Mouse (Mus musculus) layer of hippocampus, postnatal 25 days (tissue): ENCODE measurements around the gene Gal3st1. TPM values are rescaled to one million over a fixed set of nuclear protein-coding genes. Genes with fewer than 3 reads are reported as not detected.
"Not testable (repeated sequence)": the region's sequence is repeated elsewhere in the genome, so short reads cannot be mapped to it uniquely, and the experiment has no call there.

Experiments used
- DNase-seq, 2 experiments: peaks; one replicate each; pipeline ENCODE4 v3.0.0; 2022; ENCODE audit warnings: mixed read lengths in 2 of 2, low spot score in 1 of 2; ENCODE audit errors: extremely low spot score in 1 of 2
- total RNA-seq, 2 experiments: library from RNA; stranded (reverse); gene quantifications; 2 replicates each; pipeline ENCODE4 v1.2.3; 2021

Gal3st1 gene
- total RNA-seq, 2 experiments from 2014 or later = 22.4 to 22.8 TPM

DNA sequence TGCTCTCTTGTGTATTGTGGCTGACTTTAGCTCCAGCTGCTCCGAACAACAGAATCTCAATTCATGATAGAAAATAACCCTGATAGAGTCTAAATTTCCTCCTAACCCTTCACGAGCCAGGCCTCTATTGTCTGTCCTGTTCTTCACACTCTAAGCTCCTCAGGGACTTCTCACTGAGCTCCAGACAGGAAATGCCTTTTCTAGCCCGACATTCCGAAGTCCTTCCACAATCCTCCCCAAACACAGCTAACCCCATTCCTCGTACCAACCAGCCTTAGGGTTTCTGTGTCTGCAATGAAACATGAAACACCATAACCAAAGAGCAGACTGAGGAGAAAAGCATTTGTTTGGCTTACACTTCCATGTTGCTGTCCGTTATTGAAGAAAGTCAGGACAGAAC is 1.9 kb upstream of the Gal3st1 start:
- DNase-seq = no peak

DNA sequence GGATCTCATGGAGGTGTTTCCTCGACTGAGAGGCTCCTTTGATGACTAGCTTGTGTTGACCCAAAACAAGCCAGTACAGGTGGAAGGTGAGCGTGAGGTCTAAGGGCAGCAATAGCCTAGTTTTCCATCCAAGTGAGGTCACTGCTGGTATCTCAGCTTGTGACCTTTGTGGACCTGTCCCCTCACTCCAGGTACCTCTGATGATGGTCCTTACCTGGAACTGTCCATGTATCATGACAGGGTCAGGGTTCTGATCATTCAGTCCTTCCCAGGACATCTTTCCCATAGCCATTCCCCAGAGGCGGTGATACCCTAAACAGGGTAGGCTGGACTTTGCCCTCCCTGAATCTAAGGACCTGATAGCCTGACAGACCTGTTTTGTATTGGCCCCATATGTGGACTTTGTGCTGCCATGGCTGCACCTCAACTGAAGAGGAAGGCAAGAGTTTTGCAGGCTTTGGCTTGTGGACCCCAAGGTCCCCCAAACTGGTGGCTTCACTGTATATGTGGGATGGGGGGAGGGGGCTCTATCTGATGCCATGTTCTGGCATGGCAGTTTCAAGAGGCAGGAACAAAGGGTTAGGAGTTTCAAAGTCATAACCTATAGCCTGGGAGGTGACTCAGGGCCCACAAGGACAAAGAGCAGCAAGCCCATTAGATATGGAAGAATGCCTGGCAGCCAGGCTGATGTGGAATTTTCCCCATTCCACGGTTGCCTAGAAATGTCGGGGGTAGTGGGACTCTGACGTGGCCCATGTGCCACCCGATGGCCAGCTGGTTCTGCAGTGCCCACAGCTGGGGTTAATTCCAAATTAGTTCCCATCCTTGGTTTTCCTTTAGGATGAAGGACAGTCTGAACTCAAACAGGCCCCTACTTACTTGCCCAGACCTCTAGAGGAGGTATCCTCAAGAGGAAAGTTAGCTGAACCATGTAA is 894 bp upstream of the Gal3st1 start:
- DNase-seq = no peak

DNA sequence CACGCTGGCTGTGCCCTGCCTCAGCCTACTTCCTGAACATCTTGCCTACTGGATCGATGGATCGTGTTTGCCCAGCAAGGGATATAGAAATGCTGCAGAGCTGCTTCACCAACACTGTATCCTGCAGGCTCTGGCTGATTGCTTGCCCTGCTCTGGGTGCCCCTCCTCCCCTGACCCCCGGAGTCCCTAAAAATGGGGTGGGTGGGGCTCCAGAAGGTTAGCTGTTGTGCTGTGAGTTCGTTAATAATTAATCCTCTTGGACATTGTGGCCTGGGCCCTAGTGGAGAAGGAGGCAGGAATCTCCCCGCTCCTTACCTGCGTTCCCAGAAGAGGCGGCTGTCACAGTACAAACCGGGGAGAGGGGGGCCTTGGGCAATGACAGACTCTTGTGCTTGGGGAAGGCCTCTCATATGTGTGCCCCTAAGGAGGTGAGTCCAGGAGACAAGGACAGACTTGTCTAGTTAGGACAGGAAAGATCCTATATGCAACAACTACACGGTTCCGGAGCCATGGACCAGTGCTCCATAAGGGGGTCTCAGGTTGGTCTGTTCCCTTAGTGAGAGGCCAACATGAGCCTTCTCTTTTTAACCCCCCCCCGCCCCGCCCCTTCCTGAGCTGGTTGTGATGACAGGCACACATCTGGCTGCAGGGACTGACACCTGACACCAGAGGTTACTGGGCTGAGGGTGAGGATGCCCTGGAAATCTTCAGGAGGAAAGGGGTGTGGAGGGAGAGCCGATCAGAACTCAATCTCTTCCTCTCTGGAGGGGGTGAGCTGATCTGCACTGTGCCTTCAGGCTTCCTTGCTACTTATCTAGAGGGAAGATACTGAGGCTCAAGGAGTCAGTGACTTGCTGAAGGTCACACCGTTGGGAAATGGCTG is 668 bp downstream of the Gal3st1 start:
- no peak for DNase-seq

DNA sequence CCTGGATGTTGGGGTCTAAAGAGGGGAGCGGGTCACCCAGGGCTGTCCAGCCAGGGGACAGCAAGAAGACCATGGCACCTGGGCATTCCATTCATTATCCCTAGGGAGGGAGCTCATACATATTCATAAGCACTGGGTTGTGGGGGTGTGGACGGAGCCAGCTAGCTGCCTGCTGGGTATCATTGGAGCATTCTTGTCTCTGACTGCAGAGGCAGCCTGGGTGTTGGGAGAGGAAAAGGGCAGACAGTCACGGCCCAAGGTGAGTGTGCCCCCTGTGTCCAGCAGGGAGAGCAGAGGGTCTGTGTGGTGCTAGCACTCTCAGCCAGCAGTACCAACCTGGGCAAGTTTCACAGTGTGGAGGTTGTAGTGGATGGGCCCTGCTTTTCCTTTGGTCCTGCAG is 6.3 kb downstream of the Gal3st1 start:
- no peak for DNase-seq

DNA sequence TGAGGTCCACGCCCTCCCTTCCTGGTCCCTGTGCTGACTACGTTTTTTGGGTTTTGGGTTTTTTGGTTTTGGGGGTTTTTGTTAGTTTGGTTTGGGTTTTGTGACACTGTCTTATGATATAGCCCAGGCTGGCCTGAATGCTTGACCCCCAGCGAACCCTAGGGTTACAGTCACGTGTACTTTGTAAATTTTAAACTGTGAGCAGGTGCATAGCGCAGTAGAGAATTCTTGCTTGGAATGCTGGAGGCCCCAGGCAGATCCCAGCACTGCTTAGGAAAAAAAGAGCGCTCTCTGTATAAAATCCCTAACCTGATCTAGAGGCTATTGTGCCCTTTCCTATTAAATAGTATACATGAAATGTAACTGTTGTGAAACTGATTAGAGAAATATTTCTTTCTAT is 9.7 kb downstream of the Gal3st1 start:
- no peak for DNase-seq

DNA sequence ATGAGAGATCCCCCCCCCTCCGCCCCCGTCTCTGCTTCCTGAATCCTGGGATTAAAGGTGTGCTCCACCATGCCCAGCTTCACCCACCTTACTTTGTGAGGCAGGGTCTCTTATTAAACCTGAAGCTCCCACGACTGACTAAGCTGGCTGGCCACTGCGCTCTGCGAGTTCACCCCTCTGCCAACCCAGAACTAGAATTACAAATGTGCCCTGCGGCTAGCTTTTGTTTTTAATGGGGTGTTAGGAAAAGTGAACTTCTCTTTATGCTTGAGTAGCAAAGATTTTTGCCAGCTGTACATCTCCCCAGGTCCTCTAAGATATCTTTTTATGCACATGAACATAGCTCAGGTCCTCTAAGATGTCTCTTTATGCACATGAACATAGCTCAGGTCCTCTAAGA is 10.5 kb downstream of the Gal3st1 start:
- no peak for DNase-seq

DNA sequence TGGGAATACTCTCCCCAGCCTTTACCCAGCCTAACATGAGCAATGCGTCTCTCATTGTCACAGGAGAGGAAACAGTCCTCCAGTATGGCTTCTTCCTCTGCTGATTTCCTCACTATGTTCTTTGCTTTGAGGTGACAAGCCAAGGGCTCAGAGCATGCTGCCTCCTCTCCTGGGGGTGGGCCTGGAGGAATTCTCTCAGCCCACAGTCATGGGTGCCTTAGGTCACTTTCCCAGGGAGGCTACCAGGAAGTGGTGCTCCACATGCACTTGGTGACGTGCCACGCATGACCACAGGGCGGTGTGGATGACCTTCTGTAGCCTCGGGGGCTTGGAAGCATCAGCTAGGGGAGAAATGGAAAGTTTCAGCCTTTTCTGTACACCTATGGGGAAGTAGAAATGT is 12.1 kb downstream of the Gal3st1 start:
- no peak for DNase-seq

DNA sequence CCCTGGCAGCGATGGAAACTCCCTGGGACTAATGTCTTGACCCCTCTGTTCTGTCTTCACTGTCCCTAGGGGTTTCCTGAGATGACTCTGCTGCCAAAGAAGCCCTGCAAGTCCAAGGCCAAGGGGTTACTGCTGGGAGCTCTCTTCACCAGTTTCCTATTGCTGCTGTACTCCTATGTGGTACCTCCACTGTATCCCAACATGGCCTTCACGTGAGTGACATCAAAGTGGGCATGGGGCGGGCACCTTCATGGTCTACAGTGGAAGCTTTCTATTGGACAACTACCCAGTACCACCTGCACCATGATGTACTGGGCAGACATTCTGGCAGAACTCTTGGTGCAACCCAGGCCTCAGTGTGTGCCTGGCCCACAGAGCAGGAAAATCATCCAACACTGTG is 13.4 kb downstream of the Gal3st1 start:
- DNase-seq = no peak

DNA sequence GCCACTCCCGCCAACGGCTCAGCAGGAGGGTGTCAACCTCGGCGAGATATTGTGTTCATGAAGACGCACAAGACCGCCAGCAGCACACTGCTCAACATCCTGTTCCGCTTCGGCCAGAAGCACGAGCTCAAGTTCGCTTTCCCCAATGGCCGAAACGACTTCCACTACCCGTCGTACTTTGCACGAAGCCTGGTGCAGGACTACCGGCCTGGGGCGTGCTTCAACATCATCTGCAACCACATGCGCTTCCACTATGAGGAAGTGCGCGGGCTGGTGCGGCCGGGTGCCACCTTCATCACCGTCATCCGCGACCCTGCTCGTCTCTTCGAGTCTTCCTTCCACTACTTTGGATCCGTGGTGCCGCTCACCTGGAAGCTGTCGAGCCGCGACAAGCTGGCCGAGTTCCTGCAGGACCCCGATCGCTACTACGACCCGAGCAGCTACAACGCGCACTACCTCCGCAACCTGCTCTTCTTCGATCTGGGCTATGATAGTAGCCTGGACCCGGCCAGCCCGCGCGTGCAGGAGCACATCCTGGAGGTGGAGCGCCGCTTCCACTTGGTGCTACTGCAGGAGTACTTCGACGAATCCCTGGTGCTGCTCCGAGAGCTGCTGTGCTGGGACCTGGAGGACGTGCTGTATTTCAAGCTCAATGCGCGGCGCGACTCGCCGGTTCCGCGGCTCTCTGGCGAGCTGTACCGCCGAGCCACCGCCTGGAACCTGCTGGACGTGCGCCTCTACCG is 14.7 kb downstream of the Gal3st1 start:
- DNase-seq = no peak

DNA sequence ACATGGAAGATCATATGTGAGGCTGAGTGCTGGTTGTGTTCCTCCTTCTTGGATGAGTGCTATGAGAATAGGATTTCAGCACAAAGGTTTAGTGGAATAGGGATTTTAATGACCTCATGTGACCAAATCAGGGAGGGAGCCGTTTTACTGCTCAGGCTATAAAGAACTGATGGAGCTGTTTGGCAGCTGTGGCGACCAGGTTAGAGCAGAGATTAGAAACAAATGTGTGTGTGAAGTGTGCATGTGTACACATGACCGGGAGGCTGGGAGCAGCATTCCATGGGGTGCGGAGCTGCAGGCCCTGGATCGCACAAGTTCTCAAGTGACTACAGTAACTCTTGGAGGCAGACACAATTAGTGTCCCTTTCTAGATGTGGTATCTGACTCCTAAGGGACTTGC is 16.1 kb downstream of the Gal3st1 start:
- DNase-seq = no peak

DNA sequence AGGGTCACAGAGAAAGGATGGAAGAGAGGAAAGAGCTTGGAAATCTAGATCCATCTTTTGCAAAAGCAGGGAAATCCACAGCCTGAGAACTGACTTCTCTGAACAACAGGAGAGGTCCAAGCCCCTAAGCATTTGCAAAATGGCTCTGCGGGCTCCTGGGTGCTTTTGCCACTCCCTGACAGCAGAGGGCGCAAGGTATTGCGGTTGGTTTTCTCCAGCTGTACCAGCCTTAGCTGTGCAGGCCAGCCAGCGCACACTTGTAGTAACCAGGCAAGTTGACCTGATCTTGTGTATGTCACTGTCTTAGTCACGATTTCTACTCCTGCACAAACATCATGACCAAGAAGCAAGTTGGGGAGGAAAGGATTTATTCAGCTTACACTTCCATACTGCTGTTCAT is 18.2 kb downstream of the Gal3st1 start:
- DNase-seq = peak; percentile 59 to 83

DNA sequence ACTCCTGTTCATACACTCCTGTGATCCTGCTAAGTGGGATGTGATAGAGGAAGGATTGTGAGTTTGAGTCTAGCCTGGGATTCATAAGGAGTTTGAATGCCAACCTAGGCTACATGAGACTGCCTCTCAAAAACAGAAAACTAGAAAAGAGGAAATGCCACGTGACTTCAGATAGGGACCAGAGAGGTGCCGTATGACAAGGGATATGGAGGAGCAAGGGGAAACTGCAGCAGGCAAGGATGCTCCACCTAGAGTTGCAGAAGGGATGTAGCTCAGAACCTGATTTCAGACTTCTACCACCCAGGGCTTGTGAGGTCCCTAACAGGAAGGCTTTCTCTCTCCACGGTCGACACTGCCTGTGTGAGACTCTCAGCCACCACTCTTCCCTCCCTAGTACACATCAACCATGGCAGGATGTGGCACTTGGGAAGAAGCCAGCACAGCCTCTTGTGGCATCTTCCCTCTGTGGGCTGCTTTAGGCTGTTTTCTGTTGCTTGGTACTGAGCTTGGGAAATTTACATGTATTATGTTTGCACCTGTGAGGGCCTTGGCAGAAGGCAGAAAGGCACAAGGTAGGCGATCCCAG is 21.9 kb downstream of the Gal3st1 start:
- no peak for DNase-seq

DNA sequence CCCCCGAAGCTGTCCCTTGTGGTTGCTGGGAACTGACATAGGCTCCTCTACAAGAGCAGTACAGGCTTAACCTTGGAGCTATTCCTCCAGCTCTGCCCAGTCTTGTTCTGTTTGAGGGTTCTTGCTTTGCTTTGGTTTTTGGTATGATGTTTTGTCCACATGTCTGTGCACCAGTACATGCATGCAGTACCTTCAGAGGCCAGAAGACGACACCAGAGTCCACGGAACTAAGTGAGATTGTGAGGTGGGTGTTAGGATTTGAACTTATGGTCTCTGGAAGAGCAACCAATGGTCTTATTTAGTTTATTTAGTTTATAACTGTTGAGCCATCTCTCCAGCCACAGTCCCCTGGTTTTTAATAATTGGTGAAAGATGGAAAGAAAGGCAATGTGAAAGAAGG is 23.0 kb downstream of the Gal3st1 start:
- no peak for DNase-seq

DNA sequence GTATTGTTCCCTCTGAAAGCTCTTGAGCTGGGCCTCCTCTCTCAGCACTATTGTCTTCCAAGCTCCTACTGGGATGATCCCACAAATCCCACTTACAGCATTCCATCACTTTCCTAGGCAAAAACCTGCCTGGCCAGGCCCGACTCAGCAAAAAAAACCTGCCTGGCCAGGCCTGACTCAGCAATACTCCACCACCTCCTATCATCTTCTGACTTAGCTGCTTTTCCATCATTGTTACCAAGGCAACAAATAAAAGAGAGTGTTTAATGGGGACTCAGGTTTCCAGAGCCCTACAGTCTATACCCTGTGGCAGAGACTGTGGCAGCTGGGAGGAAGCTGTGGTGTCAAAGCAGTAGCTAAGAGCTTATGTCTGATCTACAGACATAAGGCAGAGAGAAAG is 29.2 kb downstream of the Gal3st1 start:
- no peak for DNase-seq

DNA sequence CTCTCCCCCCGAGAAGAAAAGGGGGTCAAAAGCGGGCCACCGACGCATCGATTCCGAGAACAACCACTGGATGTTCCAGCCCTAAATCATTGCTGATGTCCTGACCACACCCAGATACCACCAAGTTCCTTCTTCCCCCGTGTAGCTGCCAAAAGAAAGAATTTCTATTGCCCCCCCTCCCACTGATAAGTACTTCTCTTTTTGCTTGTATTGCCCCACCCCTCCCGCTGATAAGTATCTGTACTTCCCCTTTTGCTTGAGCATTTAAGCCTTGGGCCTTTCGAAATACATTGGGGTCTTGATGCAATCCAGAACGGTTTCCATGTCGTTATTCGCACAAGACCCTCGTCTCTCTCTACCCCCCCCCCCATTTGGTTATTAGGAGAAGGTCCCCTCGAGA is 32.4 kb downstream of the Gal3st1 start:
- DNase-seq = not testable (repeated sequence)

DNA sequence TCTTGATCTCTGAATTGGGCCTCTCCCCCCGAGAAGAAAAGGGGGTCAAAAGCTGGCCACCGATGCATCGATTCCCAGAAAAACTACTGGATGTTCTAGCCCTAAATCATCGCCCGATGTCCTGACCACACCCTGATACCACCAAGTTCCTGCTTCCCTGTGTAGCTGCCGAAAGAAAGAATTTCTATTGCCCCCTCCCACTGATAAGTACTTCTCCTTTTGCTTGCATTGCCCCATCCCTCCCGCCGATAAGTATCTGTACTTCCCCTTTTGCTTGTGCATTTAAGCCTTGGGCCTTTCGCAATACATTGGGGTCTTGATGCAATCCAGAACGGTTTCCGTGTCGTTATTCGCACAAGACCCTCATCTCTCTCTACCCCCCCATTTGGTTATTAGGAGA is 38.7 kb downstream of the Gal3st1 start:
- not testable (repeated sequence) for DNase-seq

DNA sequence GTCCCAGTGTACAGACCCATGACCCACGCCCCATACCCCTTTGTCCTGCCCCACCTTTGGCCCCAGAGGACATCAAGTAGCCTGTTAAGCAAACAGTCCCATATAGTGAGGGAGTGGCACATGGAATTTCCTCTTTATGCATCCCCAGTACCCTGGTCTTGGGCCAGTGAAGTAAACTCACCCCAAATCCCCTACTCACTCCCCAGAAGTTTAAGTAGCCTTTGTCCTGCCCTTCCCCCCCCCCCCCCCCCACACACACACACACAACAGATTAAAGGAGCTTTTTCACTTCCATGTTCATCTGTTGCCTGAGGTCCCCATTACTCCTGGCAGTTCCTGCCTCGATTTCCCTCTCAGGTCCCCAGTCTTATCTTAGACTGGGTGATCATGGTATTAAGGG is 39.9 kb downstream of the Gal3st1 start:
- DNase-seq = no peak

DNA sequence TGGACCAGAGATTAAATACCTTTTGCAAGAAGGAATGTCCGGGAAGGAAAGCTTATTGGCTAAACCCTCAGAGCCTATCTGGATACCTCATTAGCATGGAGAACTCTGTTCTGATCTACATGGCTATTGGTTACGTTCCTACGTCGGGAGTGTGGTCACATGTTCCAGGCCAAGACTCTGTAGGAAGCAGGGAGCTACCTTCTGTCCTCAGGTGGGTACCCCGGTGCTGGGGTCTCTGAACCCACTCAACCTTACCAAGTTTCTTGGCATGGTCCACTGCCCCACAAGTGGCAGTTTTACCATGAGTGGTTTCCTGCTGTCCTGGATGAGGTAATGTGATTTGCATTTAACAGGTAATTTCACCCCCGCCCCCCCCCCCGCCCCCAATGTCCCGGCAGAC is 43.6 kb downstream of the Gal3st1 start:
- DNase-seq = no peak

DNA sequence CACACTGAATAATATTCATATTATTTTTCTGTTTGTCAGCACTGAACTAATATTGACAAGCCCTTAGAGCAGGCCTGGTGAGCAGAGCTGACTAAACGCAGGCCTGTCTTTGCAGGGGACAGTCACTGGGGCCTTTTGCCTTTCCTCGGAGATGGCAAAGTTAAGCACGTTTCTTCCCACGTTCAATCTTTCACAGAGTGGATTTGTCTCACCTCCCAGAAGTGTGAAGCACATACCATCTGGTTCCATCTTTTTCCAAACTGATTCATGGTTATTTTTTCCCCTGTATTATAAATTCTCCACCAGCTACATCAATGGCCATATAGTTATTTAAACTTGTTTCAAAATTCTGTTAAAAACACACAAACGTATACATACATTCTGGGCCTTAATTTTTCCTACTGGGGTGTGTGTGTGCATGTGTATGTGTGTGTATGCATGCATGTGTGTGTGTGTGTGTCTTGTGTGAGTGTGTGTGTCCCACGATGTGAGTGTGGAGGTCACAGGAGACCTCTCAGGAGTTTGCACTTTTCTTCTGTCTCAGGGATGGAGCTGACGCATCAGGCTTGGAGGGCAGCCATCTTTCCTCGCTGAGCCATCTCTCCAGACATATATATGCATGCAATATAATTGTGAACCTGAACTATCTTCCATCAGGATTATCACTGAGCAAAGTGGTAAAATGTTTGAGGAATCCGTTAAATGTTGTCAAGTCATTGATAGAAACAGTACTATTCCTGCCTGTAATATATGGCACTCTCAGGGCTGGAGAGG is 44.3 kb downstream of the Gal3st1 start:
- DNase-seq = no peak

DNA sequence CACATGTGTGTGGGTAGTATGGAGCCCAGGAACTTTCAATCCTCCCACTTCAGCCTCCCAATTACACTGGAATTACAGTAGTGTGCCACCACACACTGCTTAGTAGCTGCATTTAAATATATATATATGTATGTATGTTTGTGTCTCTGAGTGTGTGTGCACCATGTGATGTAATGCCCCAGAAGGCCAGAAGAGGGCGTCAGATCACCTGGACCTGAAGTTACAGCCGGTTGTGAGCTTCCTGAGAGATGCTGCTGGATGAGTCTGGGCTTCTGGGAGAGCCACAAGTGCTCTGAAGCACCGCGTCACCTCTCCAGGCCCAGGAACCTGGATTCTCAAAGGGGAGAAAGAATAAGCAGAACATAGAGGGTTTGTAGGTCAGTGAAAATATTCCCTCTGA is 45.9 kb downstream of the Gal3st1 start:
- no peak for DNase-seq
